Mouse (Mus musculus) brain, embryonic 14.5 days (tissue): ENCODE measurements at regions not wholly inside any gene's neighbourhood (a gene's known extent, or its start where the extent isn't known, plus 50 kb on each side); places are given as distances from the start of the nearest gene placed in this dataset.
A peak's percentile ranks its signal among the peaks of the same experiment; 100 is the strongest.

Source experiments
- DNase-seq: peaks from one replicate; pipeline ENCODE4 v3.0.0-alpha.2; 2011; ENCODE audit warnings: low read depth
- CTCF ChIP-seq: fragments of 200-500 bp; IDR thresholded peaks from 2 replicates; pipeline ENCODE4 v1.5.1; 2012; ENCODE audit warnings: inconsistent platforms, mild to moderate bottlenecking, moderate library complexity, borderline replicate concordance; ENCODE audit not compliant: insufficient read depth, insufficient read length; ENCODE audit errors: extremely low read depth
- POLR2A ChIP-seq: fragments of 200-500 bp; IDR thresholded peaks from 2 replicates; pipeline ENCODE4 v1.6.1; 2012; ENCODE audit warnings: mild to moderate bottlenecking, inconsistent platforms, borderline replicate concordance; ENCODE audit not compliant: poor library complexity, insufficient read depth, insufficient read length, severe bottlenecking; ENCODE audit errors: extremely low read depth

GRCm38 (mm10) chr10:122616385-122616784, 62.2 kb upstream of the Ppm1h start:
- no peak for DNase-seq
- no peak for TF ChIP-seq CTCF
- no peak for TF ChIP-seq POLR2A

GRCm38 (mm10) chr10:122618854-122619253, 59.7 kb upstream of the Ppm1h start:
- TF ChIP-seq POLR2A = no peak
- no peak for TF ChIP-seq CTCF
- DNase-seq = peak; percentile 37

GRCm38 (mm10) chr10:122619406-122620116, 59.0 kb upstream of the Ppm1h start:
- peak; percentile 51 for DNase-seq
- TF ChIP-seq CTCF (no peak), POLR2A (no peak)
